Mouse (Mus musculus) kidney, postnatal 0 days (tissue): Measurements from ENCODE around the gene Ccp110. TPM values are rescaled to one million over a fixed set of nuclear protein-coding genes. Genes with fewer than 3 reads are reported as not detected.

Source experiments
- ATAC-seq: fragments of 200-750 bp; cut with Nextera tagmentation; replicated peaks from 2 replicates; pipeline ENCODE4 v1.8.0; 2017; ENCODE audit warnings: low read depth, moderate number of reproducible peaks, moderate TSS enrichment, moderate library complexity; ENCODE audit not compliant: low FRiP score
- DNase-seq: peaks from one replicate; pipeline ENCODE4 v3.0.0-alpha.2; 2016; ENCODE audit warnings: low spot score
- H3K27ac ChIP-seq: fragments of 300-500 bp; sonication (generic); 2 replicates; pipeline ENCODE4 v1.5.1; 2014; ENCODE audit warnings: mild to moderate bottlenecking
- H3K27me3 ChIP-seq: fragments of 300-500 bp; sonication (generic); 2 replicates; pipeline ENCODE4 v1.6.1; 2014; ENCODE audit warnings: low read length, mixed read lengths; ENCODE audit not compliant: insufficient read depth
- H3K36me3 ChIP-seq: fragments of 300-500 bp; sonication (generic); 2 replicates; pipeline ENCODE4 v1.6.1; 2014; ENCODE audit warnings: low read length, mixed read lengths; ENCODE audit not compliant: insufficient read depth
- H3K4me1 ChIP-seq: fragments of 300-500 bp; sonication (generic); replicated peaks from 2 replicates; pipeline ENCODE4 v1.6.1; 2014; ENCODE audit warnings: antibody characterized with exemption, low read length, mixed read lengths; ENCODE audit not compliant: insufficient read depth
- H3K4me2 ChIP-seq: fragments of 300-500 bp; sonication (generic); 2 replicates; pipeline ENCODE4 v1.6.1; 2014; ENCODE audit warnings: mild to moderate bottlenecking, low read length, moderate library complexity, mixed read lengths
- H3K4me3 ChIP-seq: fragments of 300-500 bp; sonication (generic); replicated peaks from 2 replicates; pipeline ENCODE4 v1.5.1; 2014; ENCODE audit warnings: low read depth, low read length
- H3K9ac ChIP-seq: fragments of 300-500 bp; sonication (generic); 2 replicates; pipeline ENCODE4 v1.6.1; 2014; ENCODE audit warnings: low read depth, low read length
- H3K9me3 ChIP-seq: fragments of 300-500 bp; sonication (generic); replicated peaks from 2 replicates; pipeline ENCODE4 v1.6.1; 2016; ENCODE audit warnings: low read length, inconsistent platforms, mixed read lengths
- CTCF ChIP-seq: IDR thresholded peaks from 2 replicates; pipeline ENCODE4 v1.5.1; 2016; ENCODE audit warnings: antibody characterized with exemption, low read depth, mild to moderate bottlenecking, moderate library complexity
- WGBS: fragments of 180-500 bp; shearing (Covaris S2); extraction: QIAGEN DNeasy Blood & Tissue Kit; methylation state at CpG from one replicate; pipeline ENCODE4 v1.1.7; 2014; 5-methylcytosine and 5-hydroxymethylcytosine counted together
- polyA plus RNA-seq: library from polyadenylated mRNA; unstranded; fragments of >200 nt; fragmentation: Nextera tagmentation; extraction: Ambion mirVana; gene quantifications from 2 replicates; pipeline ENCODE4 v1.2.1, GENCODE M21; 2015

Gene Ccp110
- polyA plus RNA-seq, 1 experiment from 2014 or later, result 6.8 TPM

DNA sequence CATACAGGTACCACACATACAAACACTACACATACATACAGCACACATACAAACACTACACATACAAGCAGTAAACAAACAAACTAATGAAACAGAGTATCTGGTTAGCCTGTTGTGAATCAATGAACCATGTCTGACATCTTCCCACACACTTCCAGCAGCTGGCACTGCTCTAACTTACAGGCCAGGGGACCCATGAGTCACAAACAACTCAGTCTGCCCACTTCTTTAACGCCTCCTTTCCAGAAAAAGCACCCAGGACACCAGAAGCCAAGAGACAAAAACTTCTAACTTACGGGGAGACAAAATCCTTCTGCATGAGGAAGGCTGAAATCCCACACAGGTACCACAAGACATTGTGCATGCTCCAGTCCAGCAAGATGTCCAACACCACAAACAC lies 21.1 kb upstream of the Ccp110 start:
- ATAC-seq, result no peak

DNA sequence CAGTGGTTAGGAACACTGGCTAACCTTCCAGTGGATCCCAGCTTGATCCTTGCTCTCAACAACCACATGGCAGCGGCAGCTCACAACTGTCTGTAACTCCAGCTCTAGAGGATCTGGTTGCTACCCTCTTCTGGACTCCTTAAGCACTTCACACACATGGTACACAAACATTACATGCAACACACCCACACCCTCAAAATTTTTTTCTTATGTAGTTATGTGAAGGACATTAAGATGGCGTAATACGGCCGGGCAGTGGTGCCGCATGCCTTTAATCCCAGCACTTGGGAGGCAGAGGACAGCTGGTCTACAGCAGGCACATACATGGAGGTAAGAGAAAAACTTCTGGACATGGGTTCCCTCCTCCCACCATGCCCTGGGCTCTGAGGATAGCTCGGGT lies 16.2 kb upstream of the Ccp110 start:
- Histone ChIP-seq H3K4me1 (no peaks in the 10 kb centered on the region), H3K9ac (no peak overlapping the region), H3K9me3 (no peaks in the 10 kb centered on the region), H3K27ac (no peak overlapping the region), H3K27me3 (no peaks in the 10 kb centered on the region), H3K4me3 (no peak overlapping the region), H3K36me3 (peaks cover 27% of the 10 kb centered on the region), H3K4me2 (no peak overlapping the region)
- ATAC-seq (no peak), DNase-seq (no peak)
- TF ChIP-seq CTCF, result no peak
- 96% methylated on average over 6 of the region's 6 CpGs for WGBS

More for the DNA sequence above, 21.1 kb upstream of the Ccp110 start:
- no peaks in the 10 kb centered on the region for H3K9me3 ChIP-seq
- no peaks in the 10 kb centered on the region for H3K27me3 ChIP-seq
- H3K27ac ChIP-seq, result no peak overlapping the region
- DNase-seq, result no peak
- H3K4me1 ChIP-seq, result no peaks in the 10 kb centered on the region
- H3K4me3 ChIP-seq, result no peak overlapping the region
- peaks cover 45% of the 10 kb centered on the region for H3K36me3 ChIP-seq
- TF ChIP-seq CTCF, result no peak
- no peak overlapping the region for H3K4me2 ChIP-seq
- 79% methylated on average over 2 of the region's 2 CpGs for WGBS
- no peak overlapping the region for H3K9ac ChIP-seq

DNA sequence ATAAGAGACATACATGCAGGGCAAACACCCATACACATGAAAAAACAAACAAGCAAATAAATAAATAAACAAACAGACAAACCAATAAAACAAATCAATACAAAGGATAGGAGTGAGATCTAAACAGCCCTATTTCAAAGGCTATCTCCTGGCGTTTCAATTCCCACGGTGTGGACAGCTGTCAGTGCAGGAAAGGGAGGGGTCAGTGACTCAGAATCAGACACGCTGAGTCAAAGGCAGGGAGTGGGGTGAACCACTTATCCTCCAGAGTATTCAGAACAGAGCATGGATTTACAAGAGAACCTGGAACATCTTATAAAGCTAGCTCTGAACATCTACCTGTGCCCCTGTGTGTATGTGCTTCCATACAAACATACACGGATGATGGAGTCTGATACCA lies 15.2 kb upstream of the Ccp110 start:
- 71% methylated on average over 4 of the region's 4 CpGs for WGBS
- H3K4me1 ChIP-seq, result no peaks in the 10 kb centered on the region
- H3K9ac ChIP-seq, result no peak overlapping the region
- ATAC-seq (no peak), DNase-seq (no peak)
- TF ChIP-seq CTCF, result no peak
- no peak overlapping the region for H3K4me3 ChIP-seq
- H3K36me3 ChIP-seq, result peaks cover 19% of the 10 kb centered on the region
- no peaks in the 10 kb centered on the region for H3K27me3 ChIP-seq
- no peaks in the 10 kb centered on the region for H3K9me3 ChIP-seq
- no peak overlapping the region for H3K27ac ChIP-seq
- H3K4me2 ChIP-seq, result no peak overlapping the region

DNA sequence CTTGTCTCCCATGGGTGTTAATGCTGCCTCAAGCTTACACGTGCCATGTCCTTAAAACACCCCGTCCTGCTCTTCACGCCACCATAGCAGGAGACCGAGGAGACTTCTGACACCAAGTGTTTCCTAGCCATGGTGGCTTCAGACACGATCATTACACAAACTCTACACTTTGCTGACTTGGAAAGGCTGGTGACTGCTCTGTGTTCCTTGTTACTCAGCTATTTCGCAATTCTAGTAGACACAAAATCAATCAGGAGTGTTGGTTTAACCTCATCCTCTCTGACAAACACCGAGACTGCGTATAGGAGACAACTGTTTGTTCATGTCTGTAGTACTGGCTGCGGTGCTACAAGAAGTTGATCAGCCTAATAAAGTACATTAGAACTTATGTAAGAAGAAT lies 13.5 kb upstream of the Ccp110 start:
- no peak overlapping the region for H3K4me3 ChIP-seq
- no peak for DNase-seq

DNA sequence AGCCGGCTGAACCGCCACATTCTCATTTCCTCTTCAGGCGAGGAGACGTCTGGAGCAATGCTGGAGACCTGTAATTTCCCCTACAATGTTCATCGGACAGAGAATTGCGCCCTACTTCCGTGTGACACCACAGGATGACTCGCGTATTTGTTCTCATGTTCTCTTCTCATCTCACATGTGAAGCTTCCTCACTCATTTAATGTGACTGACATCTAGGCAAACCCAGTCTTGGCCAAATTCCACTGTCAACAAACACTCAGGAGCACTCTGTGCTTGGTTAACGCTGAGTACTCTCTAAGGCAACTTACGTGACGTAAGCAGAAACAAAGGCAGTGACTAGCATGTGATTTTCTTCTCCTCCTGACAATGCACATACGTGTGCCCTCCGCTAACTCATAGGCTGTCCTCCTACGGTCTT lies 9.2 kb upstream of the Ccp110 start:
- Histone ChIP-seq H3K4me2 (no peak overlapping the region), H3K4me3 (no peak overlapping the region), H3K9me3 (no peaks in the 10 kb centered on the region), H3K27me3 (no peaks in the 10 kb centered on the region), H3K9ac (no peak overlapping the region), H3K36me3 (0 out of 2 replicates have a peak, but pooled peaks cover 4% of the 10 kb centered on the region), H3K27ac (no peak overlapping the region), H3K4me1 (peaks cover 3% of the 10 kb centered on the region; the same call in 1 of the 2 replicates)
- DNase-seq (no peak), ATAC-seq (no peak)
- no peak for TF ChIP-seq CTCF
- 78% methylated on average over 15 of the region's 15 CpGs for WGBS

More for the DNA sequence above, 13.5 kb upstream of the Ccp110 start:
- Histone ChIP-seq H3K27me3 (no peaks in the 10 kb centered on the region), H3K27ac (no peak overlapping the region), H3K9ac (no peak overlapping the region), H3K4me2 (no peak overlapping the region), H3K9me3 (no peaks in the 10 kb centered on the region), H3K36me3 (peaks cover 18% of the 10 kb centered on the region), H3K4me1 (0 out of 2 replicates have a peak, but pooled peaks cover 1% of the 10 kb centered on the region)
- WGBS, result 89% methylated on average over 9 of the region's 9 CpGs
- no peak for TF ChIP-seq CTCF
- no peak for ATAC-seq

DNA sequence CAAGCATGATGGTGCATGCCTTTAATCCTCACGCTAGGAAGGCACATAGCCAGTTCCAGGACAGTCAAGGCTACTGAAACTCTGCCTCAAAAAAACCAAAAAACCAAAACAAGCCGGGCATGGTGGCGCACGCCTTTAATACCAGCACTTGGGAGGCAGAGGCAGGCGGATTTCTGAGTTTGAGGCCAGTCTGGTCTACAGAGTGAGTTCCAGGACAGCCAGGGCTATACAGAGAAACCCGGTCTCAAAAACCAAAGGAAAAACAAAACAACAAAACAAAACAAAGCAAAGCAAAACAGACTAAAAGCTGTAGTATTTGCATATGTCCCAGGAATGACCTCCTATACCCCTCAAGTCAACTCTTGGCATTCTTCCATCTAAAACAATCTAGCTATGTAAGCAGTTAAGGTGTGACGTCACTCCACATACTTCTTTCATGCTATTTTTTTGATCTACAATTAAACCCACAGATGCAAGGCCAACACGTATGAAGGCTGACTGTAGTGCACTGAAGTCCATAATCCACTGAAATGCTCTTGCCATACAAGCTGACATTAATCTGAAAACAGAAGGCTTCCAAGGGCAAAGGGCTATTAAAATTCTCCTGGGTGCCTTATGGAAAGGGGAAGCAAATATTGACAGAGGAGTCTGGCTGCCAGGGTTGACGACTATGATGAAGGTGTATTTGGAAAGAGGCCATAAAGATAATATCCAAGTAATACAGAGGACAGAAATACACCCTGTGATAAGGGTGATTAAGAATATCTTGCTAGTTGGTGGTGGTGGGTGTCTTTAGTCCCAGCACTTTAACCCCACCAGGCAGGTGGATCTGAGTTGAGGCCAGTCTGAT lies 8.1 kb upstream of the Ccp110 start:
- ATAC-seq (no peak), DNase-seq (peak; percentile 38)
- WGBS, result 63% methylated on average over 9 of the region's 9 CpGs
- peaks cover 3% of the 10 kb centered on the region; the same call in 1 of the 2 replicates for H3K4me1 ChIP-seq
- no peaks in the 10 kb centered on the region for H3K36me3 ChIP-seq
- no peaks in the 10 kb centered on the region for H3K9me3 ChIP-seq
- no peaks in the 10 kb centered on the region for H3K27me3 ChIP-seq
- 0 out of 2 replicates have a peak overlapping the region, but pooled peaks have one; percentile 18 for H3K9ac ChIP-seq
- peak overlapping the region; percentile 61; the same call in 1 of the 2 replicates for H3K4me3 ChIP-seq
- peak overlapping the region; percentile 82 for H3K4me2 ChIP-seq
- no peak for TF ChIP-seq CTCF
- peak overlapping the region; percentile 88; the same call in 1 of the 2 replicates for H3K27ac ChIP-seq
